Mouse (Mus musculus): Measurements from ENCODE around the gene Suco.

Suco gene

DNA sequence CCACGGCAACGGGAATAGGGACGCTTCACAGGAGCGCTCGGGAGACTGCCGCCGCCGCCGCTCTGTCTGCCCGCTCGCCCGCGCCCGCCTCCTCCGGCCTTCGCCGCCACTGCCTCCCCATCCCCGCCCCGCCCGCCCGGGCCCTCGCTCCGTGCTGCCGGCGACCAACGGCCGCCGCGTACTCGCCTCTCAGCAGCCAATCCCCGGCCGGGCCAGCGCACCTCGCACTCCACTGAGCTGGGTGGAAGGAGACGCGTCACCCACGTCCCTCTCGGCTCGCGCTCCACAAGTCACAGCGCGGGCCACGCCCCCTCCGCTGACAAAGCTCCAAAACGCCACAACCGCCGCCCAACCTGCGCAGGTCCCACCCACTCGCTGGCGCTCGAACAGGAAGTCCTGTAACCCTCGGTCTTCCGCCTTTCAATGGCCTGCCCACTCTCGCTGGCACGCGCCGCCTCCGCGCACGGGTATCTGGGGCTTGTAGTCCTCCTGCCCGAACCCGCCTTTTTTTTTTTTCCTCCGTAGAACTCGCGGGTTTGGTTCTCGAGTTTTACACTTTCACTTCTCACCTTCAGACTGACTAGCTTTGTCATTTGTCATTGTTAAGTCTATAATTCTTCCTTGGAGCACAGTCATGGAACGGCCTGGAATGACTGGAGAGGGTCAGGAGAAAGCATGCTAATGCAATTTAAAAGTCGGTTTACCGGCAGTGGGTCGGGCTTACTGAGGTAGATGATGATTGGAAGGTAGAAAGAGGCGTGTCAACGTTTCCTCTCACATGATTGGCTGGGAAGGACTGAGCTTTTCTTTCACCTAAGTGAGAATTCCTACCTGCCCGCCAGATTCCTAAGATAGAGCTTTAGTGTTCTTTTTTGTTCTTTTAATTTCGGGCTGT lies at the start of gene Suco:
TSS of gene Suco (minus strand) at position 130 of the 895 bp plus-strand sequence.
- peak; percentile 100 for DNase-seq (ENCODE audit: low spot score)

DNA sequence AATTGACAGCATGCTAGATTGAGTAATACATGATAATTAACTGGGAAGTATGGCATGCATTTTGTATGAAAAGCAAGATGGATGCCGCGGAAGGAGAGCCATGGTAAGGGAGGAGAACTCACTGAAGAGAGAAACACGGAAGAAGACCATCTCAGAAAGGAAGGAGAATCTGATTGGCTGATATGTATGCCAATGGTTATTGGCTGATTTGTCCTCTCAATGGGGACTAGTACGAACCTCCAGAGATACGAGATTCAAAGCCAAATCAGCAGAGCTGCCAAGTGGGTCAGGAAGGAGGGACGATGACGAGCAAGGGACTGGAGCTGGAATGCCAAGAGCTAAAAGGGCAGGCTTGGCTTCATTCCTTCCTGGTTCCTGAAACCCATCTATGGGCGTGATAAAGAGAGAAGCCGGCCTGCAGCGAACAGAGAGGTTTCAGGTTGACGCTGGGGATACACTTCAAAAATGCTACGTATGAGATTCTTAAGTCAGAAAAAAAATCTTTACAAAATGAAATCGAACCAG lies 48.9 kb upstream of the Suco start:
- no peak for DNase-seq (ENCODE audit: low spot score)

DNA sequence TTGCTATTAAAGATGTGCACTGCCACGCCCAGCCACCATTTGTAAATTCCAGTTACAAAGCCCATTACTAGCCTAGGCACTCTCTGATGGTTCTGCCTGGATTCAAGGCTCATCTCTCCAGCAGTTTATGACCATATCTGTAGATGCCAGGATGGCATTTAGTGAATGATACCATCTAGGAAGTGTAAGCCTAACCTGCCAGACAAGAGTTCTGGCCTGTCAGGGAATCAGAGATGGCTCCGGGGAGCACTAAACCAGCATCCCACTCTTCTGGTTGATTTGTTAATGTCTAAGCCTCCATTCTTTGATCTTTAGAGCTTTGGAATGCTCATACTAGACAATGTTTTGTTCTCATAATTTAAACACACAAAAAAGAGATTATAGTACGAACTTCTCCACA lies 47.8 kb upstream of the Suco start:
- DNase-seq (ENCODE audit: low spot score) = no peak

DNA sequence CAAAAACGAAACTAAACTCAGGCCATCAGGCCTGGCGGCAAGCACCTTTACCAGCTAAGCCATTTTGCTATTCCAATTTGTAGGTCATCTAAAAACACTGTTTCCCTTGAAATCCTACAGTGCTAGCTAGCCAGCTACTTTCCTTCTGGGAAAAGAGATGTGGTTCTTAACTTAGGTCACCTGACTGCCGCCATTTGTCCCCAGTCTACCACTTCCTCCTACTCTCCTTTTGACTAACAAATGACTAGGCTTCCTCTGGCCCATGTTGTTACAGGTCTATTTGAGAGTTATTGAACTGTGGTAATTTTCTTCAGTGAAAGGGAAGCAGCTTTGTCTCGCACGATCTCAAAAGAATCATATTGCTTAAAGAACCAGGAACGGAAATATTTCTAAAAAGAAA lies 45.4 kb upstream of the Suco start:
- no peak for DNase-seq (ENCODE audit: low spot score)

DNA sequence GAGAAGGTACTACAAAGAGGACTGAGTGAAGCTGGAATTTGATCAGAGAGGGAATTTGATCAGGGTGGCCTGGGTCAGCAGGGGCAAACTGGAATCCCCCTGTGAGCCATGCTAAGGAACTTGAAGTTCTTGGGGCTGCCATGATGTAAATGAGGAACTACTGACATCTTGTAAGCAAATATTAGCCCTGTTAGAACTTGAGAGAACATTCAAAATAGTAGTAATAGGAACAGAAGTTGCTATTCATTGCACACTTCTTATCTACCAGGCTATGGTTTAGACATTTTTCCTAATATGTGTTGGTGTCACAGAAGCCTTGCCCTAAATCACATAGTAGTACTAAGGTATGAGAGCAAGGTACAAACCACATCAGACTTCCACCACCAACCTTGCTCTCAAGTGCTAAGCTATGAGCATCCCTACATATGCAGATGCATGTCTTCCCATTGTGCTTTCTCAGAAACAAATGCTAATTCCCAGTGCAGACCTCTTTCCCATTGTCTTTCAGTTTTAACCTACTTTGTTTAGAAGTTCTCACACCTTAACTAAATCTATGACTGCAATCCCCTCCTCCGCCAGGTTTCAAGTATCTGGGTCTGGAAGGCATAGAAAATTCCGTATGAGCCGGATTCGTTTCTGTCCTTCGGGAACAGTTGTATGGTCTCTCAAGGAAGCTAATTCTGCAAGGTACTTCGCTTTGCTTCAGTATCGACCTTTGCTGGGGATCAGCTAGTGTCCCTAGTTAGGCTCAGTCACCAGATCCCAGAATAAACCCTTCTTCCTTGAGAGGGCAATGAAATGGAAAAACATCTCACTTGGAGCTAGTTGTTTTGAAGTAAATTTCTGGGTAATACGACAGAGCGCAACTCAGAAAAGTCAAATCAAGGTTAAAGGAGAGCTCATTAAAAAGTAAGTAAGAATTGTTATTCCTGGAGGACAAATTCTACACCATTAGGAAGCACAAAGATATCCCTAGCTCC lies 44.3 kb upstream of the Suco start:
- no peak for DNase-seq (ENCODE audit: low spot score)

DNA sequence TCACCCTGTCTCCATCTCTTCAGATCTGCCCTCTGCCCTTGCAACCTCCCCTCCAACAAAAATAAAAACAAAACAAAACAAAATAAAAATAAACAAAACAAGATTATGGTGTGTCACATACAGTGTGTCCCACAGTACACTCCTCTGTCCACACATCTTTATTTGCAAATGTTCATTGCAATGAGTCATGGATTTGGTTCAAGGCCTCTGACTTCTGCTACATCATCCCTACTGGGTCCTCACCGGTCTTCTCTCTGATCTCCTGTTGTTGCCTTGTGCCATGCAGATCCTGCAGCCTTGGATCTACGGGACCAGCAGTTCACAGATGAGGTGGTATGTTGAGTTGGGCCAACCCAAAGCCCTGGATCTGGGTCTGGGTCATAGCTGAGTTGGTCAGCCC lies 43.1 kb upstream of the Suco start:
- no peak for DNase-seq (ENCODE audit: low spot score)

DNA sequence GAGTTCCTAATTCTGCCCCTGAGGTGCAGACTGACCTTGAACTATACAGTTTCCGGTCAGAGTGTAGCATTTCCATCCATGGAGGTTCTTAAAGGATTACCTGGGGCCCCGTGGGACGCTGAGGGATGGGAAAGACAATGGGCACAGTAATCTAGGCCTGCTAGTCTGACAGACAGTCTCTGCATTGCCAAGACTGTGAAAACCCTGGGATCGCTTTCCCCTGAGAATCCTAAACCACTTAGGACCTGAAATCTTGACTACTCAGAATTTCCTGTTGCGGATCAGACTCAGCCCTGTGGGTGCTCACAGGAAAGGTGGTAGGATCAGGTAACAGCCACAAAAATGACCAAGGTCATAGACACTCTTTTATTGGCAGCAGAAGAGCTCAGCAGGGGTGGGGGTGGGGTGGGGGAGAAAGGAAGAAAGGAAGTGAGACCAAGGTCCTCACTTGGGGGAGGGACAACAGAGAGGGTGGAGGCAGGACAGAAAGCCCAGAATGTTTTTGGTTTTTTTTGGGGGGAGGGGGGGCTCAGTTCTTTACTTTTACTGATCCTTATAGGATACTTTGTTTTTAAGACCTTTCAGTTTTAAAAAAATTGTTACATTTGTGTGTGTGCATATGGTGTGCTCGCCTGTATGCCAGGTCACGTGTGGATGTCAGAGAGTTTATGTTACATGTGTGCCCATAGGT lies 42.3 kb upstream of the Suco start:
- no peak for DNase-seq (ENCODE audit: low spot score)

DNA sequence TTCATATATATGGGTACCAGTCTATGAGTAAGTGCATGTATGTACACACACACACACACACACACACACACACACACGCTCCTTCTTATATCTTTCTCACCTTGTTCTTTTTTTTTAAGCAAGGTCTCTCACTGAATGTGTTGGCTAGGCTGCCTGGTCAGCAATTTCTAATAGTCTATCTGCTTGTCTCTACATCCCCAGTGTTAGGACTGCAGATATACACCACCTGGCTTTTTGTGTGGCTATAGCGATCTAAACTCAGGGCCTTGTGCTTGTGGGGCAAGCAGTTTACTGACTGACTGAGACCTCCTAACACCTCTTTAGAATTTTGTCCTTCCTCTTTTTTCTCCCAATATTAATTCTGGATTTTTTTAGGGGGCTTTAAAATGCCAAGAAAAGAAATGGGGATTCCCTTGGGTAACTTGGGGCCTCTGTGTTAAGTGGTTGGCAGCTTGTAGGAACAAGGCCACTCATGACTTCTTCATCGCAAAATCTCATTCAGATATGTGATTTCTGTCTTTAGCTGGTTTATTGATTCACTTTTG lies 41.5 kb upstream of the Suco start:
- no peak for DNase-seq (ENCODE audit: low spot score)

DNA sequence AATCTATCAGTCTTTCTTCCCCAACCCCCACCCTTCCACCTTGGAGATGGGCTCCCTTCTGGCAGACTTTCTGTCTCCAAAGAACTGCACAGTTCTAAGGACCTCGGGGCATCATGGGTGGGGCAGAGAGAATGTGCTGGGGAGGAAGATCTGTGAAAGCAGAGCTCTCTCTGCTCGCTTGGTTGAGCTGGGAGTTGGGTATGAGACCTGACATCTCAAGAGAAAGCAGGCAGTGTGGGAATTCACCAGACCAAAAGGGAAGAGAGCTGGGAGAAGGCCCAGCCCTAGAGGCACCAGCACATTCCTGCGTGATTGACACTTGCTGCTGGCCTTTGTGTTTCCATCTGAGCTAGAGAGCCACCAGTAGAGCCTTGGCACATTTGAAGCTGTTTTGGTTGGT lies 39.6 kb upstream of the Suco start:
- DNase-seq (ENCODE audit: low spot score) = no peak

DNA sequence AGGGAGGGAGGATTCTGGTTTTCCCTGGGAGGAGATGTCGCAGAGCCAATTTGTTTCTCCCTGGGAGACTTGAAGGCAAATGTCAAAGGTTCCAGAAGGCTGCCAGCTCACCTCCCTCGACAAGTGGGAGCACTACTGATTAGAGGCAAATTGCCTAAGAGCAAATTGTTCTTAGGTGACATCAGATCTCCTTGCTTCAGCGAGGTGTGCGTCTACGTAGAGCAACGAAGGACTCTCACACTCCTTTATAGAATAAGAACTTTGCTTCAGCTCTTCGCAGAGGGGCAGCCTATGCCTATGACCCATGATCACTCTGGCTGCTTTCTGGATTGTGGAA lies 37.1 kb upstream of the Suco start:
- DNase-seq (ENCODE audit: low spot score) = peak; percentile 17

DNA sequence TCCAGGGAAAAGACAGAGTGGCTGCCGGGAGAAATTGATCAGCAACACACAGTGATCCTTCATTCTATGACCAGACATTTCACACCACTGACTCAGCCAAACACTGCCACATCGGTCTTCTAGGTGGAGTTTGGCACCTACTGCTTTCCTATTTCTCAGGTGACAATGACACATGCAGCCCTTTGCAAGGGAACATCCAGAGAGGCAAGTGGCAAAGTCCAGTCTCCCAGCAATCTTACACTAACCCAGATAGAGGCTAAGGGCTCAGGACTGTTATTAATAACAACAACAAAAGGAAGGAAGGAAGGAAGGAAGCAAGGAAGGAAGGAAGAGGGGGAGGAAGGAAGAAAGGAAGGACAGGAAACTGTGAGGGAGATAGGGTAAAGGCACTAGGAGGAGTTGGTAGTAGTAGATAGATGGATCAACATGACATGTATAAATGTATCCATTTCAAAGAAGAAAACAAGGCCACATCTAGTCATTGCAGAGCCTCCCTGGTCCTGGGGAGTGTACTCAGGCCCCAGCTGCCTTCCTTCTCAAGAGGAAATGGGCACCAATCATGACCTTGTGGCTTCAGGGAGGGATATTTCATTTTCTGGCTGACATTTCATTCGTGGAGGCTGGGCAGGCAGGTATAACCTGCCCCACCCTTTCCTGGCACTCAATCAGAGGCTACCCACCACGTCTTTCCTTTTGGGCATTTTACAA lies 36.6 kb upstream of the Suco start:
- no peak for DNase-seq (ENCODE audit: low spot score)

DNA sequence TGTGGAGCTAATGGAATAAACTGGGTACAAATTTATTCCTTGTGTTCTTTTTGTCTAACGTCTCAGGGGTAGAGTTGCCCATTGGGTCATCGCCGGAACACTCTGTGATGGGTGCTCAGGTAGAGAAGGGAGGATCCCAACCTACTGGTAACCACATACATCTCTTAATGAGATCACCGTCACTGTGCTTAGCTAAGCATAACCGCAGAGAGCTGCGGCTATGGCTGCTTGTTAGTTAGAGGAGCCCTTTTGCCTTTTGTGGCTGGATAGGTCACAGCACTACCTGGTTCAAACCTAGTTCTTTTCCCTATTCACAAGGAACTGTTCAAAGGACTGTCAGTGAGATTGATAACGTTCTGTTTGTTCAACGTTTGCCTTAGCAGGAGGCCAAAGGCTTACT lies 32.6 kb upstream of the Suco start:
- DNase-seq (ENCODE audit: low spot score) = no peak

DNA sequence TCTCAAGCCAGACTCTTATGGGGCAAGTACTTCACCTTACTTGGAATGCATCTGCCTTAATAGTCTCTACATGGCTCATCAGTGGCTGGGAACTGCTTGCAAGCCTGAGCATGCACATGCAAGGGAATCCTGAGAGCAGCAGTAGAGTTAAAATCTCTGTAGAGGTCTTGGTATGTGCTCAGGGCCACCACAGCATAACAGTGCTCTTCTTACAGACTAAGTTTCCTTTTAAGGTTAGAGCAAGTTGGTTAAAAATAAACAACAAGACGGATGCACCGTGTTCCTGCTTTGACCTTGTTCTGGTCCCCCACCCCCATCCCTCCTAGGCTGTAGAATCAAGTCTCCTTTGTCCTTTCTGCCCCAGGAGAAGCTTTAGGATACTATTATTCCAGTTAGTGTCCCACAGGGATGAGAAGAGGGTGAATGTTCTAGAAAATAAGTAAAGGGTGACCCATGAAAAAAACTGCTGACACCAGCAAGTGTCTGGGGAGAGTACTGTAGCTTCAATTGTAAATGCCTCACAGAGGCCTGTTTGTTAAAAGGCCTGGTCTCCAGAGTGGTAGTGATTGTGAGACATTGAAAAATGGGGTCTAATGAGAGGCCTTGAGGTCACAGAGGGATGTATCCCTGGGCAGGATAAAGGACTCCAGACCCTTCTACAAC lies 31.4 kb upstream of the Suco start:
- DNase-seq (ENCODE audit: low spot score) = no peak

DNA sequence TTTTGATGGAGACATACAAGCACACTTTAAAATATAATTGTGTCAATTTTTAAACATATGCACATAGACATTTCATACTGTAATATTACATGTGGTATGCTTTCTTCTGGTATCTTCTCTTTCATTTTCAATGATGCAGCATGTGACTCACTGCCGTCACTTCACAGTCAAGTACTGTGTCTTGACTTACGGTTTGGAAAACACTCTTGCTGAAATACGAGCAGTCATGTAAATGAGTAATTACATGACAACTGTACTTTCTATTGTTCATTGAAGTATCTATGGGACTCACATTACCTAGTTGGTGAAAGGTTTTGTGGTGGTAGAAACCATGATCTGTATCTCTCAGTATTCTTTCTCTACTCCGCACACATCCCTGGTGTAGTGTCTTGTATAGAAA lies 30.6 kb upstream of the Suco start:
- DNase-seq (ENCODE audit: low spot score) = no peak

DNA sequence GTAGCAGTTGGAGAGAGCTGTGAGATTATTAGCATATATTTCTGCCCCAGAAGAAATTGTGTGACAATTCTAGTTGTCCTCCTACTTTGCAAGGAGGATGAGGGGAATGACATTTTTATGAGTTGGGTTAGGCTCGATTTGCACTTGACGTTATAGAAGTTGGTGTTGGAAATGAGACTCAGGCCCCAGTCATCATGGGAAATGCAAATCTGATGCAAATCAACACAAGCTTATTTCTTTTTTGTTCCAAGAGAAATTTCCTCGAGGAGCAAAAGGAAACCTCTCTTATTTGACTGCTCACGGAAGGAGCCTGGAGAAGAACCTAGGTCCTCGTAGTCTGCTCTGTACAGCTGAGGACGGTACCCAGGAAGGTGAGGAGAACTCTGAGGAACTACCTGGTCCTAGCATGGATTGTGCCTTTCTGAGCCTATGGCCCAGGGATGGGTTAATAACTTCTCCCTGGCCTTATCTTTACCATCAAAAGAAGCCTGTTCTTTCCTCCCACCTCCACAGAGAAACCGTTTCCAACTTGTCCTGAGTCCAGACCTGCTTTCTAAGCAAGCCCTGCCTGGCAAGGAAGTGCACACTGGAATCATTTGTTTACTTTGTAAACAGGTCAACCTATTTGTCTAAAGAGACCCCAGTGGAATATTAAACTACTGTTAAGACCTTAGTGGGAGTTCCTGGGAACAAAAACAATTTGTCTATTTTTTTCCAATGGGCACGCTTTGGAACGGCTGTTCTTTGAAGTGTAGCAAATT lies 26.4 kb upstream of the Suco start:
- no peak for DNase-seq (ENCODE audit: low spot score)

DNA sequence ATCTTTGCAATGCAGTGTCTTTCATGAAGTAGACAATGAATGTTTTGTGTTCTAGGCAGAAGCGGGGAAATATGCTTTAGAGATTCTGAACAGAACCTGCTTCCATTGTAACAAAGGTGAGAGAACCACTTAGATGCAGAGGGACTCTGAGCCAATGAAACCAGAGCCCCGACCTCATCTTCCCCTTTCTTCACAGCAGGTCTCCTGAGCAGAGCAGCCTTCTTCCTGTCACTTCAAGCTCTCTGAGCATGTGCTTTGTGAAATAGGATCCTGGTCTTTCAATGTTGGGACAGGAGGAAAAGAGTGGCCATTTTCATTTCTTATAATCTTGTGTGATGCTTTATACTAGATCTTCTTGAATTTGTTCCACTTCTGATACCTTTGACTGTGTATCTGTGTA lies 23.6 kb upstream of the Suco start:
- DNase-seq (ENCODE audit: low spot score) = no peak

DNA sequence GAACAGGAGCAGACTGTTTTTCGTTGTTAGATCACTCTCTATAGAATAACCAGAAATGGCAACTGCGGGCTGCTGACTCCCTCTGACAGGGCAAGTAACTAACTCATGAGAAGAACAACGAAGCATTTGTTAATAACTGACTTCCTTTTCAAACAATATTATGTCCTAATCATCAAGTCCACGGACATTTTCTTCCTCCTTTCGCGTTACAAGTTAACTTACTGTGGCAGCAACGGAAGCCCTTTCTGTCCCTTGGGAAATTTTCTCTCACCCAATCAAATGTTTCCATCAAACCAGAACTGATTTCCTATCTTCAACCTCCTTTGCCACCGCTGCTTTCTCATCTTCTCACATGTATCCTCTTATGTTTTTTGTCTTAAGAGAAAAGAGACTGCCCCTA lies 20.8 kb upstream of the Suco start:
- no peak for DNase-seq (ENCODE audit: low spot score)

DNA sequence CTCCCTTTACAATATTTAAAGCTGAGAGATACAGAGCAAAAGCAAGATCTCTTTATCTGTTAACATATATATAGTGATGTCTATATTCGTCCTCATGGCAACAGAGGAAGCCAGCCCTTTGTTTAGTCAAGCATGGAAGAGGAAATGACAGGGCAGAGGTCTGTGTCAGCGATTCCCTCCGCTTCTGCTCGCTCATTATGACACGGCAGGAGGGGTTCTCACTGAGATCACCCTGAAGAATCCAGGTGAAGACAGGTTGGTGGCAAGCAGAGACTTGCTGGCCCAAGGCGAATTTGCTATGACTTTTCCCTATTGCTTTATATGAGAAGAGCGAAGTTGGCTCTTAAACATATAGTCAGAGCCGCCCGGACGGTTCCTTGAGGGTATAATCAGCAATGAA lies 19.6 kb upstream of the Suco start:
- no peak for DNase-seq (ENCODE audit: low spot score)

DNA sequence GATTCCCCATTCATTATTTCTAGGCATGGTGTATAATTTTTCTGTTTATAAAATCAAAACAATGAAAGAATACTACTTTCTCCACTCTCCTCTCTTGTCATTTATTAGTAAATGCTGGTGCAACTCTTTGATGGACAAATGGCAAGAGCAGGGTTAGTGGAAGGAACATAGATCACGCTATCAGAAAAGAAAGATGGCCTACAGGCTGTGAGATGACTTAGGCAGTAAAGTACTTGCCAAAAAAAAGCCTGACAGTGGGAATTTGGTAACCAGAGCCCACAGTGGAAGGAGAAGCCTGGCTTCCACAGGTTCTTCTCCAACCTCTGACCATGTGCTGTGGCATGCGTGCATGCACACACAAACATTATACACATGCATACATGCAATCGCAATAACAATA lies 18.5 kb upstream of the Suco start:
- no peak for DNase-seq (ENCODE audit: low spot score)

DNA sequence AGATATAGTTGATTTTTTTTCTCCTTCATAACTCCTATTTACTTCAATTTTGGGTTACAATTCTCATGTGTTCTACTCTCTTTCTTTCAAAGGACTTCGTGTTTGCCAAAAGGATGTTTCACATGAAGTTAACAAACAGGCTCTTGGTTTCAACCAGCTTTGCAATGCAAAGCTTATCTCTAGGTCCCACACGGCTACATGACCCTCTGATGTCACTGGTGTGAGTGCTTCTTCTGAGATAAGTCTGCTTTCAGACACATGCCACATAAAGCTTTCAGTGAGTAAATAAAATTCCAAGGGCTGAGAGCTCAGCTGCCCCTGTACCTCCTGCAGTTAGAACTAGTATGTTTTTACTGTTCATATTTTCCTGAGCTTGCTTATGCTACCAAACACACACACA lies 18.1 kb upstream of the Suco start:
- DNase-seq (ENCODE audit: low spot score) = no peak

Data from ovary, postnatal 36 days (tissue).